ENCODE assay signal across 8 mouse cellular contexts in the genomic region with DNA sequence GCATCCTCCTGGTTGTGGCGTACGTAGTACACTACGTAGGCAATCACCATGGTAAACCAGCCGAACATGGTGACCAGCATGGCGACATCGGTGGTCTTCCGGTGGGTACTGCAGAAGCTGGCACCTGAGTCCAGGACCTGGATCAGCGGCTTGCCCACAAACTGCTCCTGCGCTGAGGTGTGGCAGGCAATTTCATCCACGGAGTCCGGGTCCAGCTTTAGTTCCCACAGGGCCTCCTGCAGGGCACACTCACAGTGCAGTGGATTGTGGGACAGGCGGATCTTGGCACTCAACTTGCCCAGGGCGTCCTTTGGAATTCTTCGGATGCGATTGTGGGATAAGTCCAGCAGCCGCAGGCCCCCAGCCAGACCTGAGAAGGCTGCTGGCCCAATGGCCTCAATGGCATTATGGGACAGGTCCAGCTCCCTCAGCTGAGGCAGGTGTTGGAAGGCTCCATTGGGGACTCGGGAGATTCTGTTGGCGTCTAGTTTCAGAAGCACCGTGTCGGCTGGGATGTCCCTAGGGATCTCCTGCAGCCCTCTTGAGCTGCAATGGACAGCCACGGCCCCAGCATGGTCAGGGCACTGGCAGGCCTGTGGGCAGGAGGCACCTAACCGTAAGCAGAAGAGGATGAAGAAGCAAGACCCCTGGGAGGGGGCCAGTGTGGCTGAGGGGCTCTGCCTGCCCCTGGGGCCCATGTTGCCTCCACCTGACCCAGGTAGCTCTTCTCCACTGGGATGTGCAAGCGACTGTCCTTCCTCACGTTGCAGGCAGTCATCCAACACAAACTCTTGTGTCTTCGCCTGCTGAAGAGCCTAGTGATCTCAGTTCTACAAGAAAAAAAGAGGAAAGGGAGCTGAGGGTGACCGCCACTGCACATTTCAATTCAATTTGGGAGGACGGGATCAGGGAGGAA. TPM values are rescaled to one million over a fixed set of nuclear protein-coding genes. Genes with fewer than 3 reads are reported as not detected.
DNase-seq lines count a peak whose midpoint lies in the region; ATAC-seq and TF ChIP-seq lines count a peak whose summit lies in the region.

No protein-coding gene starts in this region.

- H3K9ac ChIP-seq in kidney, postnatal 0 days (ENCODE audit: low read depth, low read length): no peak overlapping the region
- no peak overlapping the region for H3K9ac ChIP-seq in forebrain, embryonic 12.5 days
- H3K9ac ChIP-seq in hindbrain, postnatal 0 days (replicated peaks; ENCODE audit: low read length): peak overlapping the region; percentile 75; the same call in 1 of the 2 replicates
- H3K9ac ChIP-seq in neural tube, embryonic 12.5 days: peak overlapping the region; percentile 59; the same call in 1 of the 2 replicates

- ATAC-seq in kidney, postnatal 0 days (replicated peaks; ENCODE audit: low FRiP score, low read depth): no peak
- ATAC-seq in forebrain, embryonic 12.5 days (ENCODE audit: low FRiP score): no peak
- ATAC-seq in hindbrain, postnatal 0 days: no peak
- ATAC-seq in neural tube, embryonic 12.5 days (ENCODE audit: low FRiP score, low read depth): no peak
- ATAC-seq in monocyte, adult 5-6 weeks (replicated peaks; ENCODE audit: insufficient number of reproducible peaks, low FRiP score, low TSS enrichment, poor library complexity, severe bottlenecking): no peak

- H3K9me3 ChIP-seq in kidney, postnatal 0 days (replicated peaks; ENCODE audit: low read length): no peaks in the 10 kb centered on the region
- 0 out of 2 replicates have a peak, but pooled peaks cover 4% of the 10 kb centered on the region for H3K9me3 ChIP-seq in forebrain, embryonic 12.5 days
- H3K9me3 ChIP-seq in hindbrain, postnatal 0 days (ENCODE audit: low read length): no peaks in the 10 kb centered on the region
- H3K9me3 ChIP-seq in neural tube, embryonic 12.5 days: no peaks in the 10 kb centered on the region

- no peak for TF ChIP-seq CTCF in kidney, postnatal 0 days (IDR thresholded peaks at IDR 0.05; ENCODE audit: low read depth)
- TF ChIP-seq CTCF in hindbrain, postnatal 0 days (IDR thresholded peaks at IDR 0.05; ENCODE audit: low read depth): no peak

- H3K27me3 ChIP-seq in kidney, postnatal 0 days (ENCODE audit: insufficient read depth, low read length): no peaks in the 10 kb centered on the region
- H3K27me3 ChIP-seq in forebrain, embryonic 12.5 days: peaks cover 16% of the 10 kb centered on the region; the same call in 1 of the 2 replicates
- no peaks in the 10 kb centered on the region for H3K27me3 ChIP-seq in hindbrain, postnatal 0 days (ENCODE audit: insufficient read depth, low read length)
- H3K27me3 ChIP-seq in neural tube, embryonic 12.5 days (replicated peaks): 0 out of 2 replicates have a peak, but pooled peaks cover 4% of the 10 kb centered on the region

- no peak for DNase-seq in kidney, postnatal 0 days (ENCODE audit: low spot score)
- no peak for DNase-seq in kidney, adult 18-20 months
- DNase-seq in hindbrain, postnatal 0 days (ENCODE audit: low spot score): no peak
- no peak for DNase-seq in ovary, adult 18-20 months (ENCODE audit: low spot score)
- DNase-seq in adrenal gland, postnatal 14 days: no peak

- peak overlapping the region; percentile 62 for H3K4me3 ChIP-seq in kidney, postnatal 0 days (replicated peaks; ENCODE audit: low read depth, low read length)
- H3K4me3 ChIP-seq in forebrain, embryonic 12.5 days (replicated peaks): peak overlapping the region; percentile 61; the same call in 1 of the 2 replicates
- H3K4me3 ChIP-seq in hindbrain, postnatal 0 days (ENCODE audit: low read length): peak overlapping the region; percentile 65
- peak overlapping the region; percentile 51; the same call in 1 of the 2 replicates for H3K4me3 ChIP-seq in neural tube, embryonic 12.5 days

- 0 out of 2 replicates have a peak, but pooled peaks cover 2% of the 10 kb centered on the region for H3K4me1 ChIP-seq in kidney, postnatal 0 days (replicated peaks; ENCODE audit: insufficient read depth, low read length)
- H3K4me1 ChIP-seq in forebrain, embryonic 12.5 days: peaks cover 15% of the 10 kb centered on the region
- peaks cover 7% of the 10 kb centered on the region for H3K4me1 ChIP-seq in hindbrain, postnatal 0 days (ENCODE audit: insufficient read depth, low read length)
- peaks cover 12% of the 10 kb centered on the region; the same call in 1 of the 2 replicates for H3K4me1 ChIP-seq in neural tube, embryonic 12.5 days

- no peak overlapping the region for H3K27ac ChIP-seq in kidney, postnatal 0 days
- no peak overlapping the region for H3K27ac ChIP-seq in forebrain, embryonic 12.5 days
- peak overlapping the region; percentile 75 for H3K27ac ChIP-seq in hindbrain, postnatal 0 days
- H3K27ac ChIP-seq in neural tube, embryonic 12.5 days: no peak overlapping the region

- no peaks in the 10 kb centered on the region for H3K36me3 ChIP-seq in kidney, postnatal 0 days (ENCODE audit: insufficient read depth, low read length)
- no peaks in the 10 kb centered on the region for H3K36me3 ChIP-seq in forebrain, embryonic 12.5 days (replicated peaks)
- no peaks in the 10 kb centered on the region for H3K36me3 ChIP-seq in hindbrain, postnatal 0 days (ENCODE audit: insufficient read depth, low read length)
- H3K36me3 ChIP-seq in neural tube, embryonic 12.5 days: no peaks in the 10 kb centered on the region

- peak overlapping the region; percentile 93; the same call in 1 of the 2 replicates for H3K4me2 ChIP-seq in kidney, postnatal 0 days (ENCODE audit: low read length)
- peak overlapping the region; percentile 90 for H3K4me2 ChIP-seq in forebrain, embryonic 12.5 days
- peak overlapping the region; percentile 63 for H3K4me2 ChIP-seq in hindbrain, postnatal 0 days (ENCODE audit: low read depth, low read length)
- peak overlapping the region; percentile 83 for H3K4me2 ChIP-seq in neural tube, embryonic 12.5 days (replicated peaks)

- 83% methylated on average over 27 of the region's 27 CpGs for WGBS in kidney, postnatal 0 days
- 88% methylated on average over 27 of the region's 27 CpGs for WGBS in forebrain, embryonic 12.5 days
- WGBS in hindbrain, postnatal 0 days: 79% methylated on average over 27 of the region's 27 CpGs
- WGBS in neural tube, embryonic 12.5 days: 85% methylated on average over 27 of the region's 27 CpGs

RNA-seq across cellular contexts. Expression of gene Lrrc3, which starts 1.2 kb away (rescaled TPM):
- polyA plus RNA-seq in kidney, postnatal 0 days (2015; fragmentation: Nextera tagmentation; extraction: Ambion mirVana): 2.9 and 3.0 TPM in 2 replicates
- polyA plus RNA-seq in forebrain, embryonic 12.5 days (2016; fragmentation: Nextera tagmentation; extraction: Ambion mirVana): 4.4 and 4.7 TPM in 2 replicates
- total RNA-seq in hindbrain, postnatal 0 days (2014; rRNA removed): 27.8 and 31.4 TPM in 2 replicates
- 22.1 and 24.3 TPM in 2 replicates for polyA plus RNA-seq in hindbrain, postnatal 0 days (2015; fragmentation: Nextera tagmentation; extraction: Ambion mirVana)
- polyA plus RNA-seq in neural tube, embryonic 12.5 days (2016; fragmentation: Nextera tagmentation; extraction: Ambion mirVana): 8.0 and 8.4 TPM in 2 replicates
- total RNA-seq in monocyte, adult 5-6 weeks (2017): not detected in 3 replicates
- total RNA-seq in adrenal gland, postnatal 14 days (2021): 7.6 and 14.0 TPM in 2 replicates

RNA-seq across cellular contexts. Expression of gene Gm3285, which starts 39.4 kb away (rescaled TPM):
- polyA plus RNA-seq in kidney, postnatal 0 days (2015; fragmentation: Nextera tagmentation; extraction: Ambion mirVana): not detected in 2 replicates
- not detected in 2 replicates for polyA plus RNA-seq in forebrain, embryonic 12.5 days (2016; fragmentation: Nextera tagmentation; extraction: Ambion mirVana)
- not detected in 2 replicates for total RNA-seq in hindbrain, postnatal 0 days (2014; rRNA removed)
- polyA plus RNA-seq in hindbrain, postnatal 0 days (2015; fragmentation: Nextera tagmentation; extraction: Ambion mirVana): not detected in 2 replicates
- polyA plus RNA-seq in neural tube, embryonic 12.5 days (2016; fragmentation: Nextera tagmentation; extraction: Ambion mirVana): not detected in 2 replicates
- not detected in 3 replicates for total RNA-seq in monocyte, adult 5-6 weeks (2017)
- not detected in 2 replicates for total RNA-seq in adrenal gland, postnatal 14 days (2021)

RNA-seq across cellular contexts. Expression of gene Gm10318, which starts 48.5 kb away (rescaled TPM):
- polyA plus RNA-seq in kidney, postnatal 0 days (2015; fragmentation: Nextera tagmentation; extraction: Ambion mirVana): not detected in 2 replicates
- polyA plus RNA-seq in forebrain, embryonic 12.5 days (2016; fragmentation: Nextera tagmentation; extraction: Ambion mirVana): not detected in 2 replicates
- total RNA-seq in hindbrain, postnatal 0 days (2014; rRNA removed): not detected in 2 replicates
- not detected in 2 replicates for polyA plus RNA-seq in hindbrain, postnatal 0 days (2015; fragmentation: Nextera tagmentation; extraction: Ambion mirVana)
- polyA plus RNA-seq in neural tube, embryonic 12.5 days (2016; fragmentation: Nextera tagmentation; extraction: Ambion mirVana): not detected in 2 replicates
- not detected in 3 replicates for total RNA-seq in monocyte, adult 5-6 weeks (2017)
- total RNA-seq in adrenal gland, postnatal 14 days (2021): not detected in 2 replicates

RNA-seq across cellular contexts. Expression of gene Gm36176, which starts 54.6 kb away (rescaled TPM):
- not detected in 2 replicates for polyA plus RNA-seq in kidney, postnatal 0 days (2015; fragmentation: Nextera tagmentation; extraction: Ambion mirVana)
- not detected in 2 replicates for polyA plus RNA-seq in forebrain, embryonic 12.5 days (2016; fragmentation: Nextera tagmentation; extraction: Ambion mirVana)
- not detected in 2 replicates for total RNA-seq in hindbrain, postnatal 0 days (2014; rRNA removed)
- not detected in 2 replicates for polyA plus RNA-seq in hindbrain, postnatal 0 days (2015; fragmentation: Nextera tagmentation; extraction: Ambion mirVana)
- not detected in 2 replicates for polyA plus RNA-seq in neural tube, embryonic 12.5 days (2016; fragmentation: Nextera tagmentation; extraction: Ambion mirVana)
- not detected in 3 replicates for total RNA-seq in monocyte, adult 5-6 weeks (2017)
- not detected in 2 replicates for total RNA-seq in adrenal gland, postnatal 14 days (2021)

Comparison
In these comparisons a context has a peak if more than half of its experiments do, and no peak if none do; other contexts are left out.
1. H3K9ac ChIP-seq: peak in hindbrain, postnatal 0 days (single experiment) and neural tube, embryonic 12.5 days (single experiment); none in kidney, postnatal 0 days (single experiment) and forebrain, embryonic 12.5 days (single experiment).
2. Peak in every context shown above with its lines, with median percentiles within 50 percentile points of each other: H3K4me2 ChIP-seq and H3K4me3 ChIP-seq.